Mouse (Mus musculus): ENCODE measurements at regions not wholly inside any gene's neighbourhood (a gene's known extent, or its start where the extent isn't known, plus 50 kb on each side); places are given as distances from the start of the nearest gene placed in this dataset.

GRCm38 (mm10) chr16:72152920-72153319 lies 155.2 kb upstream of the Robo1 start:
- Histone ChIP-seq H3K9me3 (ENCODE audit: low read length) (no peaks in the 10 kb centered on the region), H3K36me3 (ENCODE audit: insufficient read depth) (no peaks in the 10 kb centered on the region), H3K9ac (no peak overlapping the region), H3K4me3 (ENCODE audit: low read depth, low read length) (no peak overlapping the region), H3K27me3 (ENCODE audit: insufficient read depth, low read length) (no peaks in the 10 kb centered on the region), H3K4me1 (ENCODE audit: insufficient read depth) (no peaks in the 10 kb centered on the region), H3K27ac (ENCODE audit: low read depth, low read length) (no peak overlapping the region), H3K4me2 (ENCODE audit: low read depth) (no peak overlapping the region)
- DNase-seq = no peak
- WGBS = 87% methylated on average over 2 of the region's 2 CpGs
- ATAC-seq = no peak
- no peak for TF ChIP-seq CTCF (IDR thresholded peaks at IDR 0.05; ENCODE audit: low read depth)

DNA sequence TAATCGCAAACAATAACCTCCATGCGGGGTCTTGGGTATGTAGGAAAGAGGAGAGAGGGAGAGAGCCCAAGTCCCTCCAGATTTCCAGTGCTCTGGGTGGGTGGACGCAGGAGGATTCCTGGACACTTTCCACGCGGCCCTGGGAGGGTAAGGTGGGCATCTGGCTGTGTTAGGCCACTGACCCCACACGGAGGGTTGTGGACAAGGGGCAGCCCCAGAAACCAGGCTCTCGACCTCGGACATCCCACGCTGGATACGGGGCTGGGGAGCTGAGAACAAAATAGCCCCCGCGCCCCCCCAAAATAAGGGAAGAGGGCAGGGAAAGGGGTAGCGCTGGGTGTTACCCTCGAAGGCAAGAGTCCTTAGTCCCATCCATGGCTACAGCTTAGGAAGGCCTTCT lies 150.2 kb upstream of the Robo1 start:
- Histone ChIP-seq H3K4me3 (ENCODE audit: low read depth, low read length) (no peak overlapping the region), H3K4me1 (ENCODE audit: insufficient read depth) (no peaks in the 10 kb centered on the region), H3K9ac (no peak overlapping the region), H3K9me3 (ENCODE audit: low read length) (no peaks in the 10 kb centered on the region), H3K27me3 (ENCODE audit: insufficient read depth, low read length) (no peaks in the 10 kb centered on the region), H3K27ac (ENCODE audit: low read depth, low read length) (no peak overlapping the region), H3K36me3 (ENCODE audit: insufficient read depth) (no peaks in the 10 kb centered on the region), H3K4me2 (ENCODE audit: low read depth) (no peak overlapping the region)
- DNase-seq (no peak), ATAC-seq (no peak)
- 93% methylated on average over 14 of the region's 14 CpGs for WGBS
- no peak for TF ChIP-seq CTCF (IDR thresholded peaks at IDR 0.05; ENCODE audit: low read depth)

DNA sequence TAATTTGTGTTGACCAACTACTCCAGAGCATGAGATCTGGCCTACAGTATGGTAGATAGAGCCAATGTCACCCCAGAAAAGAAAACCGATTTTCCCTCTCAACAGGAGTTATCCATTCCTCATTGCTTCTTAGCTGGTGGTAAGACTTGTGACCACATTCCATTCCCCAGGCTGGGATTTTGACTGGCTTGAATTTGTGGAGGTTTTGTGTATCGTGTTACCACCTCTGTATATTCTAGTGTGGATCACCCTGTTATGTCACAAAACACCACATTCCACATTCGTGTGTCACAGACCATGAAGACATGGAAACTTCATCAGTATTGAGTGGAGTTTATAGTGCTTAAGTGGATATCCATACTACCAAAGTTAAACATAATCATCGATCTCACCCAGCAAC lies 148.7 kb upstream of the Robo1 start:
- DNase-seq = no peak
- H3K27me3 ChIP-seq (ENCODE audit: insufficient read depth, low read length) = no peaks in the 10 kb centered on the region
- H3K4me3 ChIP-seq (ENCODE audit: low read depth, low read length) = no peak overlapping the region
- H3K9me3 ChIP-seq (ENCODE audit: low read length) = no peaks in the 10 kb centered on the region
- no peak for TF ChIP-seq CTCF (IDR thresholded peaks at IDR 0.05; ENCODE audit: low read depth)
- no peak for ATAC-seq
- no peak overlapping the region for H3K27ac ChIP-seq (ENCODE audit: low read depth, low read length)
- no peaks in the 10 kb centered on the region for H3K4me1 ChIP-seq (ENCODE audit: insufficient read depth)
- no peak overlapping the region for H3K4me2 ChIP-seq (ENCODE audit: low read depth)
- no peaks in the 10 kb centered on the region for H3K36me3 ChIP-seq (ENCODE audit: insufficient read depth)
- 86% methylated on average over 4 of the region's 4 CpGs for WGBS
- no peak overlapping the region for H3K9ac ChIP-seq

GRCm38 (mm10) chr16:72175727-72176126 lies 132.4 kb upstream of the Robo1 start:
- no peak overlapping the region for H3K9ac ChIP-seq
- WGBS = 89% methylated on average over 5 of the region's 5 CpGs

DNA sequence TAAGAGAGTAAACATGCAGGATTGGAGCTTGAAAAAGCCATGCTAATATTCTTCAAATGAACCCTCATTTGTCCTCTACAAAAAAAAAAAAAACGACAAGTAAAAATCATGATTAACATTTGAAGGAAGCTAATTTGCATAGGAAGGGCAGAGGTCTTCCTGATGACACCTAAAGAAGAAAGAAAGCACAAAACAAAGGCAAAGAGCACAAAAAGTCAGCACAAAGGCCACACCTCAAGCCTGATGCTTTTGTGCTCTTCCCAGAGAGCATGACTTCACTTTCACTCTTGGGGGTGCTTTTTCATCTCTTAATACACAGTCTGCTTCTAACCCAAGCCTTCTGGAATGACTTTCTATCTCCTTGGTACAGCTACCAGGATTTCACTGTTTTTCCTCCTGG lies 113.8 kb upstream of the Robo1 start:
- ATAC-seq = no peak
- Histone ChIP-seq H3K4me1 (ENCODE audit: insufficient read depth) (no peaks in the 10 kb centered on the region), H3K27me3 (ENCODE audit: insufficient read depth, low read length) (no peaks in the 10 kb centered on the region), H3K9me3 (ENCODE audit: low read length) (no peaks in the 10 kb centered on the region), H3K27ac (ENCODE audit: low read depth, low read length) (no peak overlapping the region), H3K4me3 (ENCODE audit: low read depth, low read length) (no peak overlapping the region), H3K9ac (no peak overlapping the region), H3K36me3 (ENCODE audit: insufficient read depth) (no peaks in the 10 kb centered on the region), H3K4me2 (ENCODE audit: low read depth) (no peak overlapping the region)
- no peak for DNase-seq
- no peak for TF ChIP-seq CTCF (IDR thresholded peaks at IDR 0.05; ENCODE audit: low read depth)
- 0% methylated on average over 1 of the region's 1 CpGs for WGBS

More at GRCm38 (mm10) chr16:72175727-72176126, 132.4 kb upstream of the Robo1 start:
- no peak for DNase-seq
- Histone ChIP-seq H3K36me3 (ENCODE audit: insufficient read depth) (no peaks in the 10 kb centered on the region), H3K27ac (ENCODE audit: low read depth, low read length) (no peak overlapping the region), H3K4me2 (ENCODE audit: low read depth) (no peak overlapping the region), H3K9me3 (ENCODE audit: low read length) (no peaks in the 10 kb centered on the region), H3K4me1 (ENCODE audit: insufficient read depth) (no peaks in the 10 kb centered on the region), H3K27me3 (ENCODE audit: insufficient read depth, low read length) (no peaks in the 10 kb centered on the region), H3K4me3 (ENCODE audit: low read depth, low read length) (no peak overlapping the region)
- no peak for ATAC-seq
- TF ChIP-seq CTCF (IDR thresholded peaks at IDR 0.05; ENCODE audit: low read depth) = no peak

GRCm38 (mm10) chr16:72215360-72216013 lies 92.6 kb upstream of the Robo1 start:
- 36% methylated on average over 15 of the region's 15 CpGs for WGBS
- Histone ChIP-seq H3K9me3 (ENCODE audit: low read length) (no peaks in the 10 kb centered on the region), H3K9ac (peak overlapping the region; percentile 42; the same call in 1 of the 2 replicates), H3K27me3 (ENCODE audit: insufficient read depth, low read length) (no peaks in the 10 kb centered on the region), H3K4me3 (ENCODE audit: low read depth, low read length) (peak overlapping the region; percentile 19), H3K4me2 (ENCODE audit: low read depth) (peak overlapping the region; percentile 38), H3K36me3 (ENCODE audit: insufficient read depth) (no peaks in the 10 kb centered on the region), H3K4me1 (ENCODE audit: insufficient read depth) (no peaks in the 10 kb centered on the region), H3K27ac (ENCODE audit: low read depth, low read length) (no peak overlapping the region)
- DNase-seq = peak; percentile 91
- peak; percentile 59 for ATAC-seq
- peak; percentile 79 for TF ChIP-seq CTCF (IDR thresholded peaks at IDR 0.05; ENCODE audit: low read depth)

DNA sequence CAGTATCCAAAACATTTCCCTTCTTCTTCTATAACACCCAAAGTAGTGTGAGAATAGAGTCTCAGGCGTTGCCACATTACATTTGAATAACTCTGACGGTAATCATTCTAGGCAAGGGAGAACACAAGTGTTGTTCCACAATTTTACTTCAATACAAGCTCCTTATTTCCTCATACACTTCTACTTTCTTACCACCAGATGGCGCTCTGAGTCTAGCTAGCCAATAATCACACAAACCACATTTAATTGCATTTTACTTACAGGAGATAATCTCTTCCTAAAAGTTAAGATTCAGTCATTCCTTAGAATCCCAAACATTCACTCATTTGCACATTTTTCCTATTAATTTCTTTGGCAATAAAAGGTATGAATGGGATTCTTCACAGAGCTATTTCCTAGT lies 90.1 kb upstream of the Robo1 start:
- Histone ChIP-seq H3K4me2 (ENCODE audit: low read depth) (no peak overlapping the region), H3K4me1 (ENCODE audit: insufficient read depth) (peaks cover 5% of the 10 kb centered on the region), H3K4me3 (ENCODE audit: low read depth, low read length) (no peak overlapping the region), H3K9ac (no peak overlapping the region), H3K27ac (ENCODE audit: low read depth, low read length) (no peak overlapping the region), H3K27me3 (ENCODE audit: insufficient read depth, low read length) (no peaks in the 10 kb centered on the region), H3K9me3 (ENCODE audit: low read length) (no peaks in the 10 kb centered on the region), H3K36me3 (ENCODE audit: insufficient read depth) (no peaks in the 10 kb centered on the region)
- TF ChIP-seq CTCF (IDR thresholded peaks at IDR 0.05; ENCODE audit: low read depth) = peak; percentile 94
- 1% methylated on average over 3 of the region's 3 CpGs for WGBS
- 0 out of 2 replicates have a peak, but pooled peaks have one; percentile 12 for ATAC-seq
- DNase-seq = peak; percentile 83

Data from forebrain, postnatal 0 days (tissue).